Mouse (Mus musculus) liver, embryonic 14.5 days (tissue): ENCODE measurements around the gene Ccnt2. TPM values are rescaled to one million over a fixed set of nuclear protein-coding genes. Genes with fewer than 3 reads are reported as not detected.

Experiments used
- ATAC-seq: fragments of 200-750 bp; cut with Nextera tagmentation; 2 replicates; pipeline ENCODE4 v1.8.0; 2017; ENCODE audit warnings: moderate number of reproducible peaks, mild to moderate bottlenecking, moderate library complexity; ENCODE audit not compliant: insufficient read depth
- DNase-seq, 3 experiments: peaks; one replicate each; pipeline ENCODE4 v3.0.0-alpha.2; 2012 to 2013; ENCODE audit warnings: low read depth in 3 of 3, low spot score in 3 of 3
- H3K27ac ChIP-seq: fragments of 300-500 bp; sonication (generic); 2 replicates; pipeline ENCODE4 v1.5.1; 2014; ENCODE audit warnings: moderate library complexity, mild to moderate bottlenecking, control low read depth, inconsistent platforms
- H3K27me3 ChIP-seq: fragments of 300-500 bp; sonication (generic); 2 replicates; pipeline ENCODE4 v1.6.1; 2014; ENCODE audit warnings: mild to moderate bottlenecking, low read length, moderate library complexity; ENCODE audit not compliant: control insufficient read depth, insufficient read depth
- H3K36me3 ChIP-seq: fragments of 300-500 bp; sonication (generic); replicated peaks from 2 replicates; pipeline ENCODE4 v1.6.1; 2014; ENCODE audit warnings: low read depth; ENCODE audit not compliant: control insufficient read depth, insufficient read depth
- H3K4me1 ChIP-seq, 2 experiments: fragments of 200-500 bp in 1 of 2; fragments of 300-500 bp in 1 of 2; sonication (generic) in 1 of 2; replicated peaks; 2 replicates each; pipeline ENCODE4 v1.6.1; 2012 to 2014; ENCODE audit warnings: antibody characterized with exemption in 1 of 2, inconsistent platforms in 1 of 2, low read length in 1 of 2; ENCODE audit not compliant: control insufficient read depth in 2 of 2, insufficient read depth in 2 of 2
- H3K4me2 ChIP-seq: fragments of 300-500 bp; sonication (generic); 2 replicates; pipeline ENCODE4 v1.6.1; 2014; ENCODE audit warnings: low read depth, mild to moderate bottlenecking, control low read depth, moderate library complexity
- H3K4me3 ChIP-seq, 2 experiments: fragments of 200-500 bp in 1 of 2; fragments of 300-500 bp in 1 of 2; sonication (generic) in 1 of 2; 2 replicates each; pipeline ENCODE4 v1.5.1; 2012 to 2014; ENCODE audit warnings: low read depth in 2 of 2, low read length in 2 of 2, mild to moderate bottlenecking in 2 of 2, control low read depth in 1 of 2, inconsistent platforms in 1 of 2, moderate library complexity in 1 of 2; ENCODE audit not compliant: insufficient read depth in 1 of 2
- H3K9ac ChIP-seq: fragments of 300-500 bp; sonication (generic); replicated peaks from 2 replicates; pipeline ENCODE4 v1.6.1; 2014; ENCODE audit warnings: mild to moderate bottlenecking, control low read depth, moderate library complexity
- H3K9me3 ChIP-seq: fragments of 300-500 bp; sonication (generic); 2 replicates; pipeline ENCODE4 v1.6.1; 2016; ENCODE audit warnings: low read length, mixed read lengths; ENCODE audit not compliant: control insufficient read depth
- CTCF ChIP-seq: IDR thresholded peaks from 2 replicates; pipeline ENCODE4 v1.5.1; 2016; ENCODE audit warnings: antibody characterized with exemption, low read depth, control low read depth
- EP300 ChIP-seq: IDR thresholded peaks from 2 replicates; pipeline ENCODE4 v1.6.1; 2016; ENCODE audit warnings: antibody characterized with exemption, low read depth
- WGBS: fragments of 180-500 bp; shearing (Covaris S2); extraction: QIAGEN DNeasy Blood & Tissue Kit; methylation state at CpG from one replicate; pipeline ENCODE4 v1.1.7; 2014; ENCODE audit not compliant: insufficient replicate concordance; 5-methylcytosine and 5-hydroxymethylcytosine counted together
- polyA plus RNA-seq, 2 experiments: library from polyadenylated mRNA; depleted of rRNA in 1 of 2; stranded (reverse) in 1 of 2; unstranded in 1 of 2; fragments of >200 nt; fragmentation: Nextera tagmentation in 1 of 2; extraction: Ambion mirVana in 1 of 2; gene quantifications; 2 replicates each; pipeline versions ENCODE4 v1.2.1 to v1.2.3; 2012 to 2014

Ccnt2 gene
- polyA plus RNA-seq, 2 experiments: 16.1 to 20.6 TPM

- DNase-seq: no peak
- H3K4me1 ChIP-seq: no peaks in the 10 kb centered on the region
- TF ChIP-seq CTCF: no peak
- TF ChIP-seq EP300: no peak
- H3K27ac ChIP-seq: no peak overlapping the region
- H3K27me3 ChIP-seq: no peaks in the 10 kb centered on the region
- ATAC-seq: no peak
- H3K36me3 ChIP-seq: peaks cover 30% of the 10 kb centered on the region
- no peak overlapping the region for H3K4me3 ChIP-seq
- H3K9me3 ChIP-seq: no peaks in the 10 kb centered on the region
- WGBS: 56% methylated on average over 1 of the region's 1 CpGs
- no peak overlapping the region for H3K9ac ChIP-seq
- H3K4me2 ChIP-seq: no peak overlapping the region
Observed at GRCm38 (mm10) chr1:127796752-127797151, 22.8 kb downstream of the Ccnt2 start.

- H3K36me3 ChIP-seq: peaks cover 45% of the 10 kb centered on the region
- no peak overlapping the region for H3K4me3 ChIP-seq
Observed at GRCm38 (mm10) chr1:127802916-127803315, 29.0 kb downstream of the Ccnt2 start.

GRCm38 (mm10) chr1:127808671-127809070, 34.7 kb downstream of the Ccnt2 start:
- DNase-seq (no peak), ATAC-seq (no peak)
- Histone ChIP-seq H3K4me1 (no peaks in the 10 kb centered on the region), H3K4me2 (no peak overlapping the region), H3K9ac (no peak overlapping the region), H3K36me3 (peaks cover 11% of the 10 kb centered on the region), H3K27me3 (no peaks in the 10 kb centered on the region; the same call in 1 of the 2 replicates), H3K27ac (no peak overlapping the region), H3K4me3 (no peak overlapping the region), H3K9me3 (no peaks in the 10 kb centered on the region)
- TF ChIP-seq EP300 (no peak), CTCF (no peak)
- WGBS: 90% methylated on average over 7 of the region's 7 CpGs

More at GRCm38 (mm10) chr1:127802916-127803315, 29.0 kb downstream of the Ccnt2 start:
- Histone ChIP-seq H3K9ac (no peak overlapping the region), H3K4me1 (no peaks in the 10 kb centered on the region), H3K9me3 (no peaks in the 10 kb centered on the region), H3K27ac (no peak overlapping the region), H3K27me3 (no peaks in the 10 kb centered on the region), H3K4me2 (no peak overlapping the region)
- ATAC-seq: no peak
- DNase-seq: no peak
- WGBS: 87% methylated on average over 8 of the region's 8 CpGs
- no peak for TF ChIP-seq CTCF

GRCm38 (mm10) chr1:127812929-127813328, 39.0 kb downstream of the Ccnt2 start:
- TF ChIP-seq CTCF: no peak
- no peak for TF ChIP-seq EP300
- ATAC-seq (no peak), DNase-seq (no peak)
- H3K4me2 ChIP-seq: no peak overlapping the region
- WGBS: 54% methylated on average over 7 of the region's 7 CpGs
- H3K9me3 ChIP-seq: no peaks in the 10 kb centered on the region
- no peak overlapping the region for H3K27ac ChIP-seq
- H3K4me1 ChIP-seq: 0 out of 4 replicates have a peak, but pooled peaks cover 0 to 1% of the 10 kb centered on the region in 2 experiments
- no peaks in the 10 kb centered on the region; the same call in 1 of the 2 replicates for H3K36me3 ChIP-seq
- no peaks in the 10 kb centered on the region; the same call in 1 of the 2 replicates for H3K27me3 ChIP-seq
- H3K9ac ChIP-seq: no peak overlapping the region
- no peak overlapping the region for H3K4me3 ChIP-seq

- Histone ChIP-seq H3K36me3 (no peaks in the 10 kb centered on the region), H3K4me3 (no peak overlapping the region), H3K9me3 (no peaks in the 10 kb centered on the region), H3K4me1 (0 out of 4 replicates have a peak, but pooled peaks cover 0 to 1% of the 10 kb centered on the region in 2 experiments), H3K27ac (no peak overlapping the region), H3K4me2 (no peak overlapping the region), H3K27me3 (no peaks in the 10 kb centered on the region; the same call in 1 of the 2 replicates), H3K9ac (no peak overlapping the region)
- no peak for TF ChIP-seq CTCF
- TF ChIP-seq EP300: no peak
- ATAC-seq (no peak), DNase-seq (no peak)
- WGBS: 58% methylated on average over 6 of the region's 6 CpGs
Observed at GRCm38 (mm10) chr1:127816381-127816780, 42.4 kb downstream of the Ccnt2 start.
